Mouse (Mus musculus): ENCODE measurements around the gene Epor. TPM values are rescaled to one million over a fixed set of nuclear protein-coding genes. Genes with fewer than 3 reads are reported as not detected.

Epor gene
- total RNA-seq (2022), result 10 to 100 TPM in 1 of 4 experiments, 1 to 10 TPM in 3; 6.6 to 11.3 (median 8.2) TPM

DNA sequence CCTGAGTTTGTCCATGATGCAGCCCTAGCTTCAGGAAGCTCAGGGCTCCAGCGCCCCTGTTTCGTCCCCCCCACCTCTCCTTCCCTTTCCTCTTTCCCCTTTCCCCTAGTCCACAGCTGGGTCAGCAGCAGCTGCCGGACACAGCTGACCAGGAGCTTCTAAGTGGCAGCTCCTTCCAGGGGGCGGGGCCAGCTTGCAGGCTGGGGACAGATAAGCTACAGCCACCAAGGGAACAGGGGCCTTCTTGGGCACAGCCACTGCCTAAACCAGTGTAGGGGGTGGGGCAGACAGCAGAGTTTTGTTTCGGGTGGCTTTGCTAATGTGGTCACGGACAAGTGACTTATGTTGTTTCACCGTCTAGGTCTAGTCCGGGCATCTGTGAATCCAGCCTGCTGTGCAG is at the start of gene Epor:
Gene Epor (minus strand): TSS at position 90 of the 400 bp plus-strand sequence.
- no peak for DNase-seq (ENCODE audit: low spot score in 2 of 2)

DNA sequence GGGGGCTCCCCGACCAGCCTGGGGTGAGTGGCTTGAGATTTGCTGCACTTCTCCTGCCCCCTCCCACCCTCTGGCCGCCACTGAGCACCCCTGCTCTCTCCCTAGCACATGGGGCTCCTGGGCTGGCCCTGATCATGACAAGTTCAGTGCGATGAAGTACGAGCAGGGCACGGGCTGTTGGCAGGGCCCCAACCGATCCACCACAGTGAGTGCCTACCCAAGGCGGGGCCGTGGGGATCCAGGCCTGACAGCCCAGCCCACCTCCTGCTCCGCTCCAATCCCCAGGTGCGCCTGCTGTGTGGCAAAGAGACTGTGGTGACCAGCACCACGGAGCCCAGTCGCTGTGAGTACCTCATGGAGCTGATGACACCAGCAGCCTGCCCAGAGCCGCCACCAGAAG is 49.4 kb upstream of the Epor start:
- DNase-seq (ENCODE audit: low spot score in 2 of 2), result no peak

GRCm38 (mm10) chr9:22011055-22011454 is 47.7 kb upstream of the Epor start:
- no peak for DNase-seq (ENCODE audit: low spot score in 2 of 2)

DNA sequence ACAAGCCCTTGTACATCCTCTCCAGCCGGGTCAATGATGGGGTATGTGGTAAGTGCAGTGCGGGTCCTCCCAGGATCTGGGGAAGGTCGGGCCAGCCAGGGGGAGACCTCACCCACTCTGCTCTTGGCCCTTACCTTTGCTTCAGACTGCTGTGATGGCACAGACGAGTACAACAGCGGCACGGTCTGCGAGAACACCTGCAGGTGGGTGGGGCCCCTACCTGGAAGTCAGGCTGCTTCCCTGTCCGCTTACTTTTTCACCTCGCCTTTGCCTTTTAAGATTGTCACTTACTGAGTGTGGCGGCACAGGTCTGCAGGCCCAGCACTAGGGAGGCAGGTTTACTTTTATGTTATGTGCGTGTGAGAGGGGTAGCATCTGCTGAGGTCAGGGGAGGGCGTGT is 41.2 kb upstream of the Epor start:
- no peak for DNase-seq (ENCODE audit: low spot score in 2 of 2)

- peak; percentile 49 to 61 for DNase-seq (ENCODE audit: low spot score in 2 of 2)
Measured at GRCm38 (mm10) chr9:22003163-22003554, 39.9 kb upstream of the Epor start.

- DNase-seq (ENCODE audit: low spot score in 2 of 2), result peak; percentile 99 to 100
Measured at GRCm38 (mm10) chr9:22002194-22003162, 39.2 kb upstream of the Epor start, which contains the start of the genes Ccdc151 and Prkcsh. Gene Ccdc151, minus strand, starts transcription at chr9:22002634. Gene Prkcsh, plus strand, starts transcription at chr9:22002806.

GRCm38 (mm10) chr9:22001633-22002032 is 38.3 kb upstream of the Epor start:
- DNase-seq (ENCODE audit: low spot score in 2 of 2), result no peak

DNA sequence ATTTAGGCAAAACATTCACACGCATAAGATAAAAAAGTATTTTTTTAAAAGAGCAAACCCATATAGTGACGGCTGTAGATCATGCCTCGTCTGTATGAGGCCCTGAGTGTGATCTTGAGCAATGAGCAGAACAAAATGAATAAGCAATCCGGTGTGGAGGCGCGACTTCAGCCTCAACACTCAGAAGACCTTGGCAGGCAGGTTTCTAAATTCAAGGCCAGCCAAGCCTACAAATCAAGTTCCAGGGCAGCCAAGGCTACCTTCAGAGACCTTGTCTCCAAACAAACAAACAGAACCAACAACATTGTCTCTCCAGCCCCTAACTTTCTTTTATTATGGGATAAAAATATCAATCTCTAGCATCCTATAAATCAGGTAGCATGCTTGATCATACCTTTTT is 37.0 kb upstream of the Epor start:
- DNase-seq (ENCODE audit: low spot score in 2 of 2), result no peak

GRCm38 (mm10) chr9:21996178-21996867 is 33.0 kb upstream of the Epor start:
- DNase-seq (ENCODE audit: low spot score in 2 of 2), result no peak

- DNase-seq (ENCODE audit: low spot score in 2 of 2), result no peak
Measured at GRCm38 (mm10) chr9:21992227-21992626, 28.9 kb upstream of the Epor start.

DNA sequence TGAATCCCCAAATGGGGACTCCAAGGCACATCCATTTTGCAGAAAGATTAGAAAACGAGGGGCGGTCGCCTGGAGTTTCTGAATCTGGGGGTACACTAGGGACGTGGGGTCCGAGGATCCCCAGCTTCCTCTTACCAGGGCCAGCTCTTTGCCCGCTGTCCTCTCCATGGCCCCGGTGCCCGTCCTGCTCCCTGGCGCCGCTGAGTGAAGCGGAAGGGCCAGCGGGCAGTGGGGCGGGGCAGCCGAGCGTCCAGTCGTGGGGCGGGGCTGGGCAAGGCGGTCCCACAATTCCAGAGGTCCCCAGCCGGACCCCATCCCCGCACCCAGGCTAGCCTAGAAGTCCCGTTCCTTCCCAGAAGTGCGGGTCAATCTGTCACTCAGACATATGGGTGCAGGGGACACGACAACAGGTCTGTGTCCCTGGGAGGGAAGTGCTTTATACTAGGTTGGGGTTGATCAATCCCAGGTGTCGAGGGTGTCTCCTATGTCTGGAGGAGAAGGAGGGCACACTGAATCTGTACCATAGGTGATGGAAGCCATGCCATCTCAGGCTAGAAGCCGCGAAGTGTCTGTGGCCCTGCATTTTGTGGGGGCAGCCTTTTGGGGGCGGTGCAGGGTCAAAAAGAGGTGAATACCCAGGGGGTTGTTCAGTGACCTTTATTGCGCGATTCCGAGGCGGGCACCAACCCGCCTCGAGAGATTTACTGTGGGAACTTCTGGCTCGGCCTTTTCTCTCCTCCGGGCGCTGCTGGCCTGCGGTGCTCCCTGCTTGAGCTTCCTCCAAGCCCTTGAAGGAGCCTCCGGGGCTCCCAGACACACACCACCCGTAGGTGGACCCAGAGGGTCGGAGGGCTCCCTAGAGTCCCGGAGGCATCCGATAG is 26.2 kb upstream of the Epor start, which contains the start of gene Rgl3:
Gene Rgl3 (minus strand): TSS at position 217 of the 881 bp plus-strand sequence.
- no peak for DNase-seq (ENCODE audit: low spot score in 2 of 2)

- no peak for DNase-seq (ENCODE audit: low spot score in 2 of 2)
Measured at GRCm38 (mm10) chr9:21988421-21989101, 25.3 kb upstream of the Epor start.

GRCm38 (mm10) chr9:21987592-21988342 is 24.5 kb upstream of the Epor start:
- no peak for DNase-seq (ENCODE audit: low spot score in 2 of 2)

DNA sequence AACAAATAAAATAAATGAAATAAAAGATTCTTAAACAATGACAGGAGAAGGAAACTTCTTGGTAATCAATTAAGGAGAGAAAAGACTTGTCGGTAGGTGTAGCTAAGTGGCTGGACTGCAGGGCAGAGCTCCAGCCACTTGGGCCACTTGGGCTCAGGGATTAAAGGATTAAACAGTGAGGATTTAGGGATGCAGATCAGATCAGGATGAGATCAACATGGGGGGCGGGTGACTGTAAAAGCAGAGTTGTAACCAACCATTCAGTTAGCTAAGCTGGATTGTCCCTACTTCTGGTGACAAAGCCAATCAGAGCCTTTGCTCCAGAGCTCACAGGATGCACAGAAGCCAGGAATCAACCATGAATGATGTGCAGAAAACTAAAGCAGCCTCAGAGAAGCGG is 20.6 kb upstream of the Epor start:
- no peak for DNase-seq (ENCODE audit: low spot score in 2 of 2)

DNA sequence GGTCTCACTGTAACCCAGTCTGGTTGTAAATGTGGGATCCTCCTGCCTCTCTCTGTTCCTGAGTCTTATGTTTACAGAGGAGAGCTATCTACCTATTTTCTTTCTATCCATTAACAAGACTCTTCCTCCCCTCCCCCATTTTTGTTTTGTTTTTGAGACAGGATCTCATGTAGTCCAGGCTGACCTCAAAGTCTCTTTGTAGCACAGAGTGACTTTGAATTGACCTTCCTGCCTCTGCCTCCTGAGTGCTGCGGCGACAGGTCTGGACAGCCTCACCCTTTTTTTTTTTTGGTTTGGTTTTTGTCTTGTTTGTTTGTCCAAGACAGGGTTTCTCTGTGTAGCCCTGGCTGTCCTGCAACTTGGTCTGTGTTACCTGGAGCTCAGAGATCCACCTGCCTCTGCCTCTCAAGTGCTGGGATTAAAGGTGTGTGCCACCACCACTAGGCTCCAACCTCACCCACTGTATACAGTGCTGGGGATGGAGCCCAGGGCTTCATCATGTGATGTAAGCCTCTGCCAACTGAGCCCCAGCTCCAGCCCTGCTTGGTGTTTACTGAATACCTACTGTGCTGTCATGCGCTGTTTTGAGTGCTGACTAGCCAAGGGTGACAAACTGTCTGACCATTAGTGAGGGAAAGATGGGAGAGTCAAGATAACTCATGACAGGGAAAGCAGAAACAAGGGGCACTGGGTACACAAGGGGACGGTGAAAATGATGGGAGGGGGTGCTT is 15.3 kb upstream of the Epor start:
- no peak for DNase-seq (ENCODE audit: low spot score in 2 of 2)

DNA sequence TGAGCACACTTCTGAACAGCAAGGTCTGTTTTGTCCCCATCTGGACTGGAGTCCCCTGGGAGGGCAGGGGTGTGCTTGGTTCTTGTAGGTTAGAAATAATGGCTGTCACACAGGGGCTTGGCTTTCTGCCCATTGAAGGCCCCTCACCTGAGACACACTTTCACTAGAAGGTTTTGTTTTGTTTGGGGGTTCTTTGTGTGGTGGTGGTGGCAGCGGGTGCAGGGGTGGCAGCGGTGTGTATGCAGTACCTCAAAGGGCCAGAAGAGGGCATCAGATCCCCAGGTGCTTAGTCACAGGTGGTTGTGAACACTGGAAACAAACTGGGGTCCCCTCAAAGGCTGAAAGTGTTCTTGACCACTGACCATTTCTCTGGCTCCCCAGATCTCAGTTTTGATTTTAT is 14.7 kb upstream of the Epor start:
- no peak for DNase-seq (ENCODE audit: low spot score in 2 of 2)

DNA sequence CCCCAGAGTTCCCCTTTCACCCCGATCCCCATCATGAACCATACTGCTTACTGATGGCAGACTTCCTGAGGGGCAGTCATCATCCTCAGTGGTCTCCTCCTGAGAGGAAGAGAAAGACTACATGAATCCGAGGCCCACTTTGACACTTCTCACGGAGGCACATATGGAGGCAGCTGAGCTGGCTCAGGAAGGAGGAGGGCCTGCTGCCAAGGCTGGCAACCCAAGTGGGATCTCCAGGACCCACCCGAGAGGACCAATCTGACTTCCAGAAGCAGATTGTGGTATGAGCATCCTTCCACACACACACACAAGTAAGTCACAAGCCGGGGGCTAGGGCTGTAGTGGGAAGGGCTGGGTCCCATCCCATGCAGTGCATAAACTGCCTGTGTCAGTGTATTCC is 14.0 kb upstream of the Epor start:
- DNase-seq (ENCODE audit: low spot score in 2 of 2), result no peak

DNA sequence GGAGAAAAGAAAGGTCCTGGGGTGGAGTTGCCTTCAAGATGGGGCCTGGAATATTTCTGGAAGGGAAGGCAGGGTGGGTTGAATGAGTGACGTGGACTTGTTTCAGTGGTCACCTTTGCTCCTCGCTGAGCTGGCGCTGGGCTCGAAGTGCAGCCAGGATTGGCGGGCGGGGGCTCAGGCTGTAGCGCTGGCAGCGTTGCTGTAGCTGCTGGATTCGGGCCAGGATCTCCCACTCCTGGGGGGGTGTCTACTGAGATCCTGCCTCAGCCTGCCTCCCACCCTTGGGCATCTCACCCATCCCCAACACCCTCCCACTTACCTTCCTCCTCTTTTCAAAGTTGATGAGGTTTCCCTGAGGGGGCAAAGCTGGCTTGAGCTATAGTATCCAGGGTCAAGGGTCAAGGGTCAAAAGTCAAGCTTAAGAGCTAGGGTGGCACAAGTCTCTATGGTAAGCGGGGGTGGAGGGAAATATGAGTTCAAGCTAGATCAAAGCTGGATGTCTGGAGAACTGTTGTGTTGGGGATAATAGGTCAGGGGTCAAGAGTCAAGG is 13.4 kb upstream of the Epor start:
- no peak for DNase-seq (ENCODE audit: low spot score in 2 of 2)

DNA sequence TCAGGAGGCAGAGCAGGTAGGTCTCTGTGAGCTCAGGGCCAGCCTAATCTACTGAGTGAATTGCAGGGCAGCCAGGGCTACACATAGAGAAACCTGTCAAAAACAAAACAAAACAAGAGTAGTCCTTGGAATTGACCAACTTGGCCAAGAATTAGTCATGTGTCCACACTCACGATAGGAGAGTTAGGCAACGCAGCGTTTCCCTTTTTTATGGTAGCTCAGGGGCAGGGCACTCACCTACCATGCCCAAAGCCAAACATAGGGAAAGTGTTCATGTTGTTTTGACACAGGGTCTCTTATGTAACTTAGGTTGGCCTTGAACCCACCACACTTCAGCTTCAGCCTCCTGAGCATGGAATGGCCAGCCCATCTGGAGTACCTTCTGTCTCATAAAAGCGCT is 6.0 kb upstream of the Epor start:
- DNase-seq (ENCODE audit: low spot score in 2 of 2), result no peak

Measured in layer of hippocampus, adult 8-10 months (tissue).